Mouse (Mus musculus): ENCODE data around the gene Sema4g.

The Sema4g gene

DNA sequence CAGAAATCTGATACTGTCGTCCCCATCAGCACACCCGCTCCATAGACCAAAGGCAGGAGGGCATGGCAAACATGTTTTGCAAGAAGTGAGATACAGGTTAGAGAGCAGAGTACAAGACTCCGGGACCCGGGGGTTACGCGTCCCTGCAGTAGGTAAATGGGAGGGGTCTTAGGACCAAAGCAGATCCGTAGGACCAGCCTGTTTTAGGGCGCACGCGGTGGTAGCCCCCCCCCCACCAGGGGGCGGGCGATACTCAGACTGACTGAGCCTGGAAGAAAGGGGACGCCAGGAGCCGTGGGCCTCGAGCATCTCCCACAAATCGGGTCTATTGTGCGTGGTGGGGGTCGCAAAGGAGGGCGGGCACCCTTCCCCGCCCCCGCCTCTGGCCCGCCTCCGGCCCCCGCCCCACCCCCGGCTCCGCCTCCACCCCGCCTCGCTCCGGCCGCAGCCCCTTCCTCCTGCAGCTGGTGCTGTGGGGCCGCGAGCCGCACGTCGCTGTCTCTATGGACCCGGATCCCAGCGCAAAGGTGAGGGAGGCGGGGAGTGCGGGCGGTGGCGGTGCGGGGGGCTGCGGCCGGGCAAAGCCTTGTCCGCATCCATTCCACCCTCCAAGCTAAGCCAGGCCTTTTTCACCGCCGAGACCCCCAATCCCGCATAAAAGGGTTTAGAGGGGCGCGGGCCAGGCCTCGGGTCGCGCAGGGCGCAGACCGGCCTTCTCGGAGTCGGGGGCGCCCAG, at the start of gene Sema4g:
Gene Sema4g, plus strand, starts transcription at position 271 of the 736 bp plus-strand sequence.
- no peak for DNase-seq (ENCODE audit: low read depth, low spot score)

- DNase-seq (ENCODE audit: low read depth, low spot score): no peak
Measured at GRCm38 (mm10) chr19:44959633-44960032, 29.3 kb upstream of the Sema4g start.

DNA sequence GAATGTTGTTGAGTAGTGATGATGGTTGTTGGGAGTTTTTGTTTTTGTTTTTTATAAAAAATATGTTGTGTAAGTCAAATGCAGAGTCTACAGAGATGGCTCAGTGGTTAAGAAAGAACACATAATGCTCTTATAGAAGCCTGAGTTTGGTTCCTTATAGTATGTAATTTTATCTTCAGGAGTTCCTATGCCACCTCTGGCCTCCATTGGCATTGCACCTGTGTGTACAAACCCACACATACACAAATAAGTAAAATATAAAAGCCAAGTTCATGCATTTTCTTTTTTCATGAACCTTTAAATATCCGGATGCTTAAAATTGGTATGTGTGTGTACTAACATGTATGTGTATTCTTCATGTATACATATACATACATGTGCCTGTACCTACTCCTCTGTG, 22.9 kb upstream of the Sema4g start:
- no peak for DNase-seq (ENCODE audit: low read depth, low spot score)

- no peak for DNase-seq (ENCODE audit: low read depth, low spot score)
Measured at GRCm38 (mm10) chr19:44968329-44968728, 20.6 kb upstream of the Sema4g start.

- DNase-seq (ENCODE audit: low read depth, low spot score): no peak
Measured at GRCm38 (mm10) chr19:44976636-44977035, 12.3 kb upstream of the Sema4g start.

- no peak for DNase-seq (ENCODE audit: low read depth, low spot score)
Measured at GRCm38 (mm10) chr19:44977148-44977547, 11.8 kb upstream of the Sema4g start.

- no peak for DNase-seq (ENCODE audit: low read depth, low spot score)
Measured at GRCm38 (mm10) chr19:44980787-44981186, 8.1 kb upstream of the Sema4g start.

DNA sequence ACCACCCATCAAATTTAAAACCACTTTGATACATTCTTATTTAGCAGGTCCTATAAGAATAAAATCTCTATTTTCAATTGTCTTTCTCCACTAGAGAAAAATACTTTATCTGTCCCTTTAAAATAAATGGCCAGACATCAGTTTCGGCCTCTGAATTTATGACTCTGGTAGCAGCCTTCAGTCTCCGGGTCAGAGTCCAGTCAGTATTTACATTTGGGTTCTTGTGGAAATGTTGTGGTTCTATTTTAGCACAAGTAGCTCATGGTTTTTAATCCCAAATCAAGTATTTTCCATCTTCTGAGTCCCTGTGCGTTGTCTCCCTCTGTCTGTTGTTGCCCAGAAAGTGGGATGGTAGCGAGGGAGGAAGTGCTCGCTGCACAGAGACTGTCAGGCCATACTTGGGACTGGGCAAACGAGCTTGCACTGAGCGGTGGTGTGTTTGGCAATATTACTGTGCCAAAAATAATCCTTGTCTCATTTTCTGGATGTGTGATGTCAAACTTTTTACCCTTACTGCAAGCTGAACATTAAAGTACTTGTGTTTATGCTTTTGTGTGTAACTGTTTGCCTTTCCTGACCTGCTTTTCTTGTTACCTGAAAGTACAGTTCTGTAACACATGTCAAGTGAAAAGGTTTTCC, 6.3 kb upstream of the Sema4g start:
- no peak for DNase-seq (ENCODE audit: low read depth, low spot score)

- no peak for DNase-seq (ENCODE audit: low read depth, low spot score)
Measured at GRCm38 (mm10) chr19:44983366-44983765, 5.5 kb upstream of the Sema4g start.

- DNase-seq (ENCODE audit: low read depth, low spot score): no peak
Measured at GRCm38 (mm10) chr19:44984420-44984819, 4.5 kb upstream of the Sema4g start.

DNA sequence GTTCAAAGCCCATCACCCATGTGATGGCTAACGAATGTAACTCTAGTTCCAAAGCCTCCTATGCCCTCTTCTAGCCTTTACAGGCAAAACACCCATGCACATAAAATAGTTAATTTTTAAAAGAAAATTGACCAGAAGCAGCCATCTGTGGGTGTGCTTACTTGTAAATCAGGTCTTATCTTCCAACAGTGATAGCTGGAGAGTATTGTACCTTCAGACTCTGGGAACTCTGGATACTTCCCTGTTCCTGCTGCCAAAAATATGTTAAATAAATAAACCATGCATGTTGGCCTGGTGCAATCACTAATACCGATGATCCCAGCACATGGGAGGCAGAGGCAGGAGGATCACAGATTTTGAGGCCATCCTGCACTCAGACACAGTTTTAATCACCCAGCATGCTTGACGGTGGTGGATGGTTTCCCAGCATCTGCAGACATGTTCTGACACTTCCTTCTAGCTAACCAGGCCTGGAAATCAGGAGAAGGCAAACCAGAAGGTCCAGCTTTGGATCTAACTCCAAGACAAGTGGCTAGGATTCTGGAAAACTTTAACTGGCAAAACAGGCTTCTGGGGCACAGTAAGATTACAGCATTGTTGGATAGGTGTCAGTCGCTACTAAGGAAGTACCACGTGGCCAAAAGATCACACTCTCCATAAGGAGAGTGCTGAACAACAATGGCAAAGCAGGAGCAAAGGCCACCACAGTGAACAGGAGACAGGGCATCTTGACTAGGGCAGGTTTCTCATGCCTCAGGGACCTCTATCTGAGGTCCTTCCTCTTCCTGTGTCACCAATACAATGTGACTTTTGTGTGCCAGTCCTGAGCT, 3.5 kb upstream of the Sema4g start:
- DNase-seq (ENCODE audit: low read depth, low spot score): no peak

DNA sequence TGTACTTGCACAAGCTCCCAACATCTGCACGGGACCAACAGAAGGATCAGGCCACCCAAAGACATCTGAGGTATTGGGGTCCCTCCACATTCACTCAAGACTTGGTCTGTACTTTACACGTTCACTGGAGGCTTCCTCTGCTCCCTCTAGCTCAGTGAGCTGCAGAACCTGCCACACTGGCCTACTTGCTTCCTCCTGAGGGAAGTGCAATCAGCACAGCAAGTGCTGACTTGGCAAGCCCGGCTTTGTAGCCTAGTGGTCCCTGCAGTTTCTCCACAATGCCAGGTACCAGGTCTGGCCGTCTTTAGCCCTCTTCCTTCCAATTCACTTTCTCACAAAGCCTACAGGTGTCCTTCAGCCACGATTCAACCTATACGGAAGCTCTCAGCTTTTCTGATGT, 1.9 kb upstream of the Sema4g start:
- DNase-seq (ENCODE audit: low read depth, low spot score): no peak

DNA sequence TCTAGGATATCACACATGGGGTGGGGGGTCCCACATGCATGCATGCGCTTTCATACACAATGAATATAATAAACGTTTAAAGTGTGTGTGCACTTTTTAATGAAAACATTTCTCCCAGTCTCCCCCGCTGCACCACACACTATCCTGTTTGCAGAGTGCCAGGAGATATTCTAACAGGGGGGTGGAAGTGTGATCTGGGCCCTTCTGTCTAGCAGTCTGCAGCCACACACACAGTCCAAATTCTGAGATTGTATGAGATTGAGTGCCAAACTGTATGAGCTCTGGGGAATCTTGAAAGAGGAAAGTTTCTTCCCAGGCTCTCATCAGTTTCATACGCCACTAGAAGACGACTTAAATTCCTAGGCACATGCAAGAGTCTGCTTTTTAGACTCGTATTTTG, 1.1 kb upstream of the Sema4g start:
- no peak for DNase-seq (ENCODE audit: low read depth, low spot score)

GRCm38 (mm10) chr19:44988321-44988720, 580 bp upstream of the Sema4g start:
- DNase-seq (ENCODE audit: low read depth, low spot score): no peak

GRCm38 (mm10) chr19:44989567-44990495, 930 bp downstream of the Sema4g start:
- DNase-seq (ENCODE audit: low read depth, low spot score): no peak

DNA sequence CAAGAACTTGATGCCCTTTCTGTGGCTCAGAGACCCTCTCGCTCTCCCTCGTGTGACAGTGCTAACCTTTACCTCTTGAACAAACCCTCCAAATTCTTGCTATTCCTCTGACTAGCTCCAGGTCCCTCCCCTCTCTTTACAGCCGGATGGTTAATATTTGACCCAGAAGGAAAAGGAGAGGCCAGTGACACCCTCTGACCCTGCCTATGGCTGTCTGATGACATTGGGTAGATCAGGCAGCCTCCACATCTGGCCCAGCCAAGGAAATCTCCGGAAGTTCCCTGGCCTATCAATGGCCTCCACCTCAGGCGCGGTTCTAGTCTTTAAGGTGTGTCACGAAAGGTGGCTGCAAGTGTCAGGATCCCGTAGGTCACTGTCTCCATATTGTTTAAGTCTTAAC, 2.1 kb downstream of the Sema4g start:
- no peak for DNase-seq (ENCODE audit: low read depth, low spot score)

- DNase-seq (ENCODE audit: low read depth, low spot score): no peak
Measured at GRCm38 (mm10) chr19:44992246-44992645, 3.3 kb downstream of the Sema4g start.

- DNase-seq (ENCODE audit: low read depth, low spot score): no peak
Measured at GRCm38 (mm10) chr19:44992712-44993111, 3.8 kb downstream of the Sema4g start.

- DNase-seq (ENCODE audit: low read depth, low spot score): no peak
Measured at GRCm38 (mm10) chr19:44997786-44998185, 8.9 kb downstream of the Sema4g start.

DNA sequence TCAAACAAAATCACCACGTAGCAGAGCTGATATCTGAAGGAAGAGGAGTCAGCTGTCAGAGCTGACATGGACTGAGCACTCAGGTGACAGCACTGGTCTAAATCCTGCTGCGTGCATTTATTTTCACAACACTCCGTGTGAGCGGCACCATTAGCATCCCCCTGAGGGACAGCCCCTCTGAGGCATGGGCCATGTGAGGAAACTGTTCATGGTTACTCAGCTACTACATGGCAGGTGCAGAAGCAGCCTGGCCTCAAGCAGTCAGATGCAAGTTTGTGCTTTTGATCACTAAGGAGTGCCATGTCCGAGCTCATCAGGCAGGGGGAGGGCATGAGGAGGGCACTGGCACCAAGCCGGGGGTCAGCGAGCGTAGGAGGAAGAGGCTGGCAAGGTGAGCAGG, 10.7 kb downstream of the Sema4g start:
- DNase-seq (ENCODE audit: low read depth, low spot score): no peak

GRCm38 (mm10) chr19:45002301-45002700, 13.4 kb downstream of the Sema4g start:
- no peak for DNase-seq (ENCODE audit: low read depth, low spot score)
